Mouse (Mus musculus): ENCODE data around the gene Tmem108.

DNA sequence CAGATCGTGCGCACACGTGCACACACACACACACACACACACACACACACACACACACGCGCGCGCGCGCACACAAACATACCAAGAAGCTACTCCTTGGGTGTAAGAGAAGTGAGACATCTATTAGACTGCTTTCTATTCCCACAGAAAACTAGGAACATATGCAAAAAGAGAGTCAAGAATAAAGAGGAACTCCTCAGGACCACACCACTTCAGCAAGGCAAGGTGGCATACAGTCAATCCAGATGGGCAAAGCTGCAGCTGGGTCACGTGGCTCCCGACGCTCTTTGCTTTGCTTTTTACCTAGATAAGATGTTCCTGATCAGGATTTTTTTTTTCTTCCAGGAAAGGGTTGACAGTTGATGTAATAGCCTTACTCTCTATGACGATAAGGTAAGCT, 45.6 kb downstream of the Tmem108 start:
- TF ChIP-seq CTCF (IDR thresholded peaks at IDR 0.05; ENCODE audit: control insufficient read depth, insufficient read depth, insufficient read length) (no peak), MYOD1 (IDR thresholded peaks at IDR 0.05; ENCODE audit: control insufficient read depth, insufficient read length, low read depth) (no peak), MAX (IDR thresholded peaks at IDR 0.05) (no peak)

Measured in C2C12 (cell line).